Mouse (Mus musculus): ENCODE results near the gene Gm20521.

Gm20521 gene

DNA sequence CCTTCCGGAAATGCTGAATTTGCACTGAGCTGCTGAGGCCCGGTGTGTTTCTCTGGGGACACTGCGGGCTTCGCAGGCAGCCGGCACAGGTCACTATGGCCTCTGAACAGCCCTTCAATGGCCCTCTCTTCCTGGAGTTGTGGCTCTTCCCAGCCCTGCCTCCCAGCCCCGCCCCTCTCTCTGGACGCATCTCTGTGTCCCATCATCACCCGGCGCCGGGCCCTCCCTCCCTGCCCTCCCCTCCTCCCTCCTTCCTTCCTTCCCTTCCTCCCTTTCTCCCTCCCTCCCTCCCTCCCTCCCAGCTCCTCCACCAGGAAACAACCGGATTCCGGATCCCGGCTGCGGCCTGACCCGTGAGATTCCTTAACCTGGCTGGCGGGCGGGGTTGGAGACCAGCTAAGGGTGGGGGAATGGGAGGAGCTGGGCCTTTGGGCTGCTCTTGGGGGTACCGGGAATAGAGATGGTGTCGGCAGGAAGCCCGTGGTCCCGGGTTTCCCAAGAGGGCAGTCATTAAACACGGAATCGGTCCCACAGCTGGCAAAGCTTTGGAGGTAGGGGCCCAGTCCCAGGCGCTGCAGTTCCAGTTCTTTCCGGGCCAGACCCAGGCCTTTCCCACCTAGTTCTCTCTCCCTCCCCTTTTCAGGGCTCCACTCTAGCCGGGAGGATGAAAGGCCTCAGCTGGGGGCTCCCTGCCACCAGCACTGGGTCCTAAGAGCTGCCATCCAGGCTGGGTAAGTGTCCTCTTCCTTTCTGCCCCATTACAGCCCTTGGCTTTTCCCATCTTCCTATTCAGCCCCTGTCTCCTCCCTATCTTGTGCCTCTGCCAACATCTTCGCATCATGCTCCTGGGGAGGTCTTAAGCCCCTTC lies at the start of gene Gm20521, which contains the start of gene Bcl2l2:
Gene Gm20521 (plus strand): TSS at position 288 of the 868 bp plus-strand sequence.
Gene Bcl2l2 (plus strand): TSS at position 224 of the 868 bp plus-strand sequence.
- DNase-seq (ENCODE audit: low read depth, low spot score): peak; percentile 56

DNA sequence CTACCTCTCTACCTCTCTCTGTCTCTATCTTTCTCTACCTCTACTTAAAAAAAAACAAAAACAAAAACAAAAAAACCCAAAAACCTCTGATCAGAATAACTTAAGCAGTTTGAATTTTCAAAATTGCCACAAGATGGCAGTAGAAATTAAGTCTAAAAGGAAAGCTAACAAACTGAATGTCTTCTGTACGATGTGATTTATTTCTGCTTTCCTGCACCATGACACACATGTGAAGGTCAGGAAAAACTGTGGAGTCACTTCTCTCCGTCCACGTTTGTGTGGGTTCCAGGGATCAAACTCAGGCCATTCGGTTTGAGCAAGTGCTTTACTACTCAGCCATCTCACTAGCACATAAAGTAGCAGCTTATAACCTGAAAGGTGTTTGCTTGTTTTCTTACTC lies 39.8 kb upstream of the Gm20521 start:
- DNase-seq (ENCODE audit: low read depth, low spot score): peak; percentile 40

GRCm38 (mm10) chr14:54855726-54856125 lies 27.5 kb upstream of the Gm20521 start:
- no peak for DNase-seq (ENCODE audit: low read depth, low spot score)

GRCm38 (mm10) chr14:54856703-54857102 lies 26.5 kb upstream of the Gm20521 start:
- DNase-seq (ENCODE audit: low read depth, low spot score): no peak

DNA sequence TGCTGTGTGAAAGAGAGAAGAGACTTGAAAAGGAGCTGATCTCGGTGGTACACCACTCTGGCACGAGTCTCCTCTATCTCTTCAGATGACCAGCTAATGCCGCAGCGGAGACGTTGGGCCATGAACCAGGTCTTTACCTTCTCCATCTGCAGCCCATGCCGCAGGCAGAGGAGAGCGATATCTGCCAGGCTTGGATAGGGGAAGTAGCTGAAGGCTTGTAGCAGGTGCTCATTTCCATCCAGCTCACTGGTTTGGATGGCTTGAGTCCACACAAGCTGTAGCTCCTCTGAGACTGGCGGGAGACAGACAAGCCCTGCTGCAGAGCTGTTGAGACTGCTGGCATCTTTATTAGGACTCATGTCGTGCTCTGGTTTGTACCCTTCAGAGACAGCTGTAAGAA lies 25.4 kb upstream of the Gm20521 start:
- no peak for DNase-seq (ENCODE audit: low read depth, low spot score)

DNA sequence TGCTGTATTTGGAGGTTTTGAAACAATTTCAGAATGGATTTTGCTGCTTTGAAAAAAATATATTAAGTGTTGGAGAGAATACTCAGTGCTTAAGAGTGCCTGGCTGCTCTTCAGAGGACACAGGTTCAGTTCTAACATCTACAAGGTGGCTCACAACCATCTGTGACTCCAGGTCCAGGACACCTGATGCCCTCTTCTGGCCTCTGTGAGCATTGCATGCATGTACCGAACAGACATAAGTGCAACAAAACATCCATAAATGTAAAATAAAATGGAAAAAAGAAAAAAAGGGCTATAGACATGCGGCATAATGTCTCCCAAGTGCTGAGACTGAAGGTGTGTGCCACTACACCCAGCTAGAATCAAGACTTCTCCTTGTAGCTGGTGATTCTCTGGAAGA lies 22.7 kb upstream of the Gm20521 start:
- peak; percentile 63 for DNase-seq (ENCODE audit: low read depth, low spot score)

DNA sequence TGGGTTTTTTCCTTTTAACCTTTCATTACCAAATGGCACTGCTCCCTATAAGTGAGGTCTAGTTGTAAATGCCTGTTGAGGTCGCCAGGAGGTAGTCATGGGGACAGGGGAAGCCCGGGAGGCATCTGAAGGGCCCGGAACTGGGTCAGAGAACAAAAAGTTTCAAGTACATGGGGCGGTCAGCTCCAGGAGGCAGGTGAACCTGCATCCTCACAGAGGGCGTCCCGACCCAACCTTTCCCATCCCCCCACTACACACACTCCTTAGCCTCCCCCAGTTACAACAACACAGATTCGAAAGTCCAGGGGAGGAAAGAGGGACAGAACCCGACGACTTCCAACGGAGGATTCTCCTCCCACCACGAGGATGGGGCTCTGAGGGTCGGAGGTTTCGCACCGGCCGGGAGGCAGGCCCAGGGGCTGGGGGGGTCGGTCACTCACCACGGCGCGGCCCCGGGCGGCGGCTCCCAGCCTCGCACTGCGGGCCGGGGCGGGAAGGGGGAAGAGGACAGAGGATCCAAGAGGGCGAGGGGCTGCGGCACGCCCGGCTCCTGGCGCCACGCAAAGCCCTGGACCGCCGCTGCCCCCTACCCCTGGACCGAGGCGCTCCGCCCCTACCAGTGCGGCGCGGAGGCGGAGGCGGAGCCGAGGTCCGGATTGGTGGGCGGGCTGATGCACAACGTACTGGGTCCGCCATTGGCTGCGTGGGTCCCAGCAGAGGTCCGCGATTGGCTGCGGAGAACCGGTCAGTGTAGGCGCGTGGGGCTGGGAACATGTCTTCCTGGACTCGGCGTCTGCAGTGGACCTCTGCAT lies 19.5 kb upstream of the Gm20521 start:
- DNase-seq (ENCODE audit: low read depth, low spot score): peak; percentile 86

GRCm38 (mm10) chr14:54864313-54865036 lies 18.8 kb upstream of the Gm20521 start:
- peak; percentile 46 for DNase-seq (ENCODE audit: low read depth, low spot score)

DNA sequence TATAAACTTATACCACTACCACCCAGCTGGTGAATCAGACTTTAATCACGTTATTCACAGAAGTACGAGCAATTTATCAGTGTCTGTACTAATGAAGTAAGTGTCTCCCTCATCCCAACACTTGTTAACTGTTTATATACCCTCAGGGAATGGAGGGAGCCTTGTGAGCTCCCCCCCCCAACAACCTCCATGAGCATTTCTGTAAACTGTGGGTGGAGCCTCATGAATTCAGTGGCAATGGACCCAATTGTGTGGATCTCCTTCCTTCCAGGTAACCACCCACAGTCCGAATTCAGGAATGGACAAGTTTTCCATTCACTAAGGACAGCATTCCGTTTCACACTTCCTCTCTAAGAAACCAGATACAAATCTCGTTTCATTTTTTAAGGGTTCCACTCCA lies 17.6 kb upstream of the Gm20521 start:
- no peak for DNase-seq (ENCODE audit: low read depth, low spot score)

DNA sequence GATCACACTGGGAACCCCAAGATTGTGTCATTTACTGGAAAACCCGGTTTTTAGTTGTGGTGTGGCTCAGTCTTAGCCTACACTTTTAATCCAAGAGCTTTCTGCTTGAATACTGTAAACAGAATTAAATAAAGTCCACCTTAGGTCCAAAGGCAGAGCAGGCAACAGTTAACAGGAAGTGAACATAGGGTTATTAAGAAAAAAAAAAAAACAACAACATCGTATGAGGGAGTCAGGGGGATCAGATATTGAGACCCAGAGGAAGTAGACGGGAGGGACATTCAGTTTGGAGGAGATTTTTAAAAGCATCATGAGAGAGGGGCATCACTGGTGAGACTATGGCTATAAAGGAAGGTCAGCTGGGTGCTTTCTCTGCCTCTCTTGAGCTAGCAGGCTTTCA lies 17.0 kb upstream of the Gm20521 start:
- no peak for DNase-seq (ENCODE audit: low read depth, low spot score)

GRCm38 (mm10) chr14:54866936-54867335 lies 16.3 kb upstream of the Gm20521 start:
- peak; percentile 59 for DNase-seq (ENCODE audit: low read depth, low spot score)

DNA sequence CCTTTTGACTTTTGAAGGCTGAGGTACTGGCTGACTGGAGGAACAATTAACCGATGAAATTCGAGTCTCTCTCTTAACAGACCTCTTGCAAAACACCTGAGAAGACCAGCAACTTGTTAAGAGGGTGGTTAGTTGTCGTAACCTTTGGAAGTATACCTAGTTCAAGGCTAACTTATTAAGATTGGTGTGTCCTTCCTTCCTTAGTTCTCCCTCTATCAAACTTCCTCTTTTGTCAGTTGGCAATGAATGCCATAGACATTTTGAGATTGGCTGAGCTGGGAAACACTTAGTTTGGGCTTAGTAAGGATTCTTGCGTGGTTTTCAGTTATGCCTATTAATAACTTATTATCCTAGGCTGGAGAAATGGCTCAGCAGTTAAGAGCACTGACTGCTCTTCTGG lies 15.2 kb upstream of the Gm20521 start:
- DNase-seq (ENCODE audit: low read depth, low spot score): no peak

DNA sequence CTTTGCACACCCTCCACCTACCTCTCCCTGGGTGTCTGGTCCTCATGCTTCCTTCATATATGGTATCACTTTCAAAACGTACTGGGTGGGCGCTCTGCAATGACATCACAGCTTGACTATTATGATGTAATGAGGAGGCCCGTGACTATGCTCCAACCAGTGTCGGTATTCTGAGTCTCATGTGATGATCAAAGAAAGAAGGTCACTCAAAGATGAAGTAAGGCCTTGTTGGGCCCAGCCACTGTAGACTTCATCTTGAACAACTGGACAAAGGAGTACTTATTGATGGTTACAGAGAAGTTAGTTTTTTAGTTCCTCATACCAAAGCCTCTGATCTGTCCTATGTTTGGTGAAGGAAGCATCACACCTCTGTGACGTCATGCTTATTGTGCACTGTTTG lies 12.4 kb upstream of the Gm20521 start, which contains the start of gene Homez:
Gene Homez (minus strand): TSS at position 101 of the 400 bp plus-strand sequence.
- no peak for DNase-seq (ENCODE audit: low read depth, low spot score)

DNA sequence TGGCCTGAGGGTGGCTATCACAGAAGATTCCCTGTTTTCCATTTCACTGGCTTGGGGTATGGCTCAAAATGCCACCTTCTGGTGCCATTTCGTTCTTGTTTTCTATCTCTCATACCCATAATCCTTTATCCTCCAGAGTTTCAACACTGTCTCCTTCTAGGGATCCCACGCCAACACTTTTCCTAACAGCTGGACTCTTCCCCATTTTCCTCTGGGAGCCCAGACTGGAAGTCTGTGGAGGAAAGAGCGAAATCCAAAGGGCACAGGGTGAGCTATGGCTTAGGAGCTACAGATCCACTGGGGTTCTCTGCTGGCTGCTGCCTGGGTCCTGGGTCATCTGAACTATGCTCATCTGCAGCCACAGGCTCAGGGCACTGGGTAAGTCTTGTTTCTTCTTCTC lies 9.1 kb upstream of the Gm20521 start:
- DNase-seq (ENCODE audit: low read depth, low spot score): no peak

DNA sequence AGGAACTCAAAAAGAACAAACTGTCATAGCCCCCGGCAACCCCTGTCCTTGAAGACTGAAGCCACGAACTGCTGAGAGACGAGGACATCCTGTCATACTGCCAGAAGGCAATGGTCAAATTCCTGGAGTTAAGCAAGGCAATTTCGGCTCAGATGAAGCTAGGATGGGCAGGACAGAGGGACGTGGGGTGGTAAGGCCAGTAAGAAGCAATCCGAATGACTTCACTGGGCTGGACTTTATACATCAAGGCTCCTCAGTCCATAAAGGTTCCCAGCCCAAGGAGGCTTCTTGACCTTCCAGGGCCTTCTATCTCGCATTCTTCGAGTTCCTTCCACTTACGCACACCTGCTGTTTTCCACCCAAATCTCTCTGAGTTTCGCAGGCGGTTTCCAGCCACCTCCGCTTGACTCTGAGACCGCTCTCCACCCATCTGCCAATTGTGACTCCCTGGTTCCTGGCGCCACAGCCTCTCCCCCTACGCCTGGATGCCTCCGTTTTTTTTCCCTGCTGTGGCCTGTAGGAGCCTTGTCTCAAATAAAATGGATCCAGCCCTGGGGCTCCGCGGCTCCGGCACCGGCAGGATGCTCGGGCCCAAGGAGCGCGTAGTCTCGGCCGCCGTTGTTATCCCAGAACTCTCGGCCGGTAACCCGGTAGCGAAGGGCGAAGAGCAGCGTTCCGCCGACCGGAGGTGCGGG lies 7.2 kb upstream of the Gm20521 start:
- no peak for DNase-seq (ENCODE audit: low read depth, low spot score)

DNA sequence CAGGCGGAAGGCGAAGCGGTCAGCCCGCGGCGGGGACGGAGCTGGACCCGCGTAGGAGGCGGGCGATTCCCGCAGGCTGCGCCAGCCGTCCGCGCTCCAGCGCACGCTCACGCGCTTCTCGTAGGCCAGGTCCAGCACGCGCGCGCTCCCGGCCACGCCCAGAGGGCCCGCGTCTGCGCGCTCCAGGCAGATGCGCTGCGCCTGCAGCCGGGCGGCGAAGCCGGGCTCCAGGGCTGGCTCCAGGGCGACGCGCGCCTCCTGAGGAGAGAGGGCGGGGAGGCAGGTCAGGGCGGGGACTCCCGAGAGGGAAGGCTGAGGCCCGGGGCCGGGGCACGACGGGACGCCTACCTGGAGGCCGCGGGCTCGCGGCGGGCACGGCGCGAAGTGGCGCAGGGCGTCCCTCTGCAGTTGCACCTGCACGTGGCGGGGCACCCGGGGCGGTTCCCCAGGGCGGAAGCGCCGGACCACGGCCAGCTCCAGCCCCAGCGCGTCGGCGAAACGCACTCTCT lies 6.6 kb upstream of the Gm20521 start:
- peak; percentile 92 for DNase-seq (ENCODE audit: low read depth, low spot score)

- DNase-seq (ENCODE audit: low read depth, low spot score): peak; percentile 84
Measured at GRCm38 (mm10) chr14:54877048-54877715, 6.1 kb upstream of the Gm20521 start, which contains the start of gene Ppp1r3e. Gene Ppp1r3e (minus strand): TSS chr14:54877550.

DNA sequence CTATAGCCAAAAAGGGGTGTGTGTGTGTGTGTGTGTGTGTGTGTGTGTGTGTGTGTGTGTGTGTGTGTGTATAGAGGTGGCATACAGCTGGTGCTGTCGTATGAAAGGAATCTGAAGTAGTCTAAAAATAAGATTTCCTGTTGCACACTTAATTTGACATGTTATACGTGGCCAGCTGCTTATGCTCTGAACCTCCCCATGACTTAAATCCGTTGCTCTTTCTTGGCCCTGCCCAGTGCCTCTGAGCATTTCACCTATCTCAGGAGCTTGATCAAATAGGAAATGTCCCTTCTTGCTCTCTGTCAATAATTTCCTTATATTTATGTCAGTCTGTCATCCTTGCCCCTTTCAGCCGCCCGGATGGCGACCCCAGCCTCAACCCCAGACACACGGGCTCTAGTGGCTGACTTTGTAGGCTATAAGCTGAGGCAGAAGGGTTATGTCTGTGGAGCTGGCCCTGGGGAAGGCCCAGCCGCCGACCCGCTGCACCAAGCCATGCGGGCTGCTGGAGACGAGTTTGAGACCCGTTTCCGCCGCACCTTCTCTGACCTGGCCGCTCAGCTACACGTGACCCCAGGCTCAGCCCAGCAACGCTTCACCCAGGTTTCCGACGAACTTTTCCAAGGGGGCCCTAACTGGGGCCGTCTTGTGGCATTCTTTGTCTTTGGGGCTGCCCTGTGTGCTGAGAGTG lies 926 bp downstream of the Gm20521 start:
- DNase-seq (ENCODE audit: low read depth, low spot score): no peak

GRCm38 (mm10) chr14:54885309-54885708 lies 2.1 kb downstream of the Gm20521 start:
- DNase-seq (ENCODE audit: low read depth, low spot score): no peak

GRCm38 (mm10) chr14:54892200-54892599 lies 9.0 kb downstream of the Gm20521 start, which contains the start of gene Pabpn1:
Gene Pabpn1 (plus strand): TSS chr14:54892500.
- no peak for DNase-seq (ENCODE audit: low read depth, low spot score)

Data from CD4-positive helper T cell, adult 2 months (primary cell).